Mouse (Mus musculus): ENCODE data around the gene Mfap2. TPM values are rescaled to one million over a fixed set of nuclear protein-coding genes. Genes with fewer than 3 reads are reported as not detected.
A peak's percentile ranks its signal among the peaks of the same experiment; 100 is the strongest.

Mfap2 gene
- total RNA-seq (2014; fragmentation: Nextera tagmentation) (not detected in 2 replicates), total RNA-seq (2017) (not detected in 2 replicates), polyA plus RNA-seq (2012) (not detected in 2 replicates)

GRCm38 (mm10) chr4:141010118-141010517 is at the start of gene Mfap2:
TSS of gene Mfap2 (plus strand) at chr4:141010418.
- TF ChIP-seq POLR2AphosphoS5 (IDR thresholded peaks at IDR 0.05; ENCODE audit: insufficient replicate concordance, low read depth, low read length) (no peak), GATA2 (IDR thresholded peaks at IDR 0.05; ENCODE audit: borderline replicate concordance, low read depth, low read length) (no peak), CTCF (IDR thresholded peaks at IDR 0.05; ENCODE audit: low read depth, low read length) (no peak), TAL1 (conservative IDR thresholded peaks at IDR 0.05; ENCODE audit: low read depth, low read length) (no peak), GATA1 (IDR thresholded peaks at IDR 0.05; ENCODE audit: borderline replicate concordance, low read length) (no peak)
- H3K27me3 ChIP-seq (ENCODE audit: insufficient read depth, low read length), result peaks cover 33% of the 10 kb centered on the region; the same call in 1 of the 2 replicates
- no peak for DNase-seq (ENCODE audit: low spot score)
- no peaks in the 10 kb centered on the region for H3K9me3 ChIP-seq (replicated peaks)
- peaks cover 30% of the 10 kb centered on the region for H3K36me3 ChIP-seq (replicated peaks)
- no peak for ATAC-seq (ENCODE audit: extremely low read depth, insufficient number of reproducible peaks, low FRiP score, poor library complexity, severe bottlenecking)
- 0 out of 2 replicates have a peak, but pooled peaks cover 3% of the 10 kb centered on the region for H3K4me1 ChIP-seq (ENCODE audit: insufficient read depth, low read depth, low read length)
- no peak within 1 kb of the TSS for H3K4me3 ChIP-seq (ENCODE audit: low read depth, low read length)

GRCm38 (mm10) chr4:140960781-140961466 is 49.3 kb upstream of the Mfap2 start, which contains the start of gene Sdhb:
TSS of gene Sdhb (plus strand) at chr4:140961203.
- H3K4me1 ChIP-seq (ENCODE audit: insufficient read depth, low read depth, low read length), result peaks cover 40% of the 10 kb centered on the region
- TF ChIP-seq GATA1 (IDR thresholded peaks at IDR 0.05; ENCODE audit: borderline replicate concordance, low read length) (no peak), TAL1 (conservative IDR thresholded peaks at IDR 0.05; ENCODE audit: low read depth, low read length) (no peak), CTCF (IDR thresholded peaks at IDR 0.05; ENCODE audit: low read depth, low read length) (no peak), POLR2AphosphoS5 (IDR thresholded peaks at IDR 0.05; ENCODE audit: insufficient replicate concordance, low read depth, low read length) (no peak), GATA2 (IDR thresholded peaks at IDR 0.05; ENCODE audit: borderline replicate concordance, low read depth, low read length) (no peak)
- peak; percentile 99 for ATAC-seq (ENCODE audit: extremely low read depth, insufficient number of reproducible peaks, low FRiP score, poor library complexity, severe bottlenecking)

GRCm38 (mm10) chr4:140961467-140962206 is 48.6 kb upstream of the Mfap2 start:
- ATAC-seq (ENCODE audit: extremely low read depth, insufficient number of reproducible peaks, low FRiP score, poor library complexity, severe bottlenecking) (no peak), DNase-seq (ENCODE audit: low spot score) (peak; percentile 23)
- peak overlapping the region; percentile 88 for H3K4me3 ChIP-seq (ENCODE audit: low read depth, low read length)
- H3K27me3 ChIP-seq (ENCODE audit: insufficient read depth, low read length), result peaks cover 16% of the 10 kb centered on the region
- no peaks in the 10 kb centered on the region for H3K9me3 ChIP-seq (replicated peaks)
- TF ChIP-seq GATA2 (IDR thresholded peaks at IDR 0.05; ENCODE audit: borderline replicate concordance, low read depth, low read length), result no peak
- no peak for TF ChIP-seq GATA1 (IDR thresholded peaks at IDR 0.05; ENCODE audit: borderline replicate concordance, low read length)
- TF ChIP-seq POLR2AphosphoS5 (IDR thresholded peaks at IDR 0.05; ENCODE audit: insufficient replicate concordance, low read depth, low read length), result no peak
- TF ChIP-seq CTCF (IDR thresholded peaks at IDR 0.05; ENCODE audit: low read depth, low read length), result no peak
- no peak for TF ChIP-seq TAL1 (conservative IDR thresholded peaks at IDR 0.05; ENCODE audit: low read depth, low read length)
- H3K4me1 ChIP-seq (ENCODE audit: insufficient read depth, low read depth, low read length), result peaks cover 43% of the 10 kb centered on the region
- H3K36me3 ChIP-seq (replicated peaks), result peaks cover 38% of the 10 kb centered on the region

More at GRCm38 (mm10) chr4:140960781-140961466, 49.3 kb upstream of the Mfap2 start, which contains the start of gene Sdhb:
- H3K27me3 ChIP-seq (ENCODE audit: insufficient read depth, low read length), result peaks cover 20% of the 10 kb centered on the region
- peak; percentile 94 for DNase-seq (ENCODE audit: low spot score)
- H3K4me3 ChIP-seq (ENCODE audit: low read depth, low read length), result peak within 1 kb of the TSS; percentile 88
- H3K9me3 ChIP-seq (replicated peaks), result no peaks in the 10 kb centered on the region
- H3K36me3 ChIP-seq (replicated peaks), result peaks cover 31% of the 10 kb centered on the region

- Histone ChIP-seq H3K4me3 (ENCODE audit: low read depth, low read length) (peak overlapping the region; percentile 88), H3K36me3 (replicated peaks) (peaks cover 45% of the 10 kb centered on the region), H3K9me3 (replicated peaks) (no peaks in the 10 kb centered on the region), H3K27me3 (ENCODE audit: insufficient read depth, low read length) (peaks cover 10% of the 10 kb centered on the region), H3K4me1 (ENCODE audit: insufficient read depth, low read depth, low read length) (peaks cover 43% of the 10 kb centered on the region)
- no peak for DNase-seq (ENCODE audit: low spot score)
- ATAC-seq (ENCODE audit: extremely low read depth, insufficient number of reproducible peaks, low FRiP score, poor library complexity, severe bottlenecking), result no peak
- TF ChIP-seq GATA1 (IDR thresholded peaks at IDR 0.05; ENCODE audit: borderline replicate concordance, low read length) (no peak), GATA2 (IDR thresholded peaks at IDR 0.05; ENCODE audit: borderline replicate concordance, low read depth, low read length) (no peak), TAL1 (conservative IDR thresholded peaks at IDR 0.05; ENCODE audit: low read depth, low read length) (no peak), POLR2AphosphoS5 (IDR thresholded peaks at IDR 0.05; ENCODE audit: insufficient replicate concordance, low read depth, low read length) (no peak), CTCF (IDR thresholded peaks at IDR 0.05; ENCODE audit: low read depth, low read length) (no peak)
These were observed 47.9 kb upstream of the Mfap2 start for GRCm38 (mm10) chr4:140962207-140962909.

GRCm38 (mm10) chr4:140962950-140963349 is 47.3 kb upstream of the Mfap2 start:
- no peak for TF ChIP-seq GATA1 (IDR thresholded peaks at IDR 0.05; ENCODE audit: borderline replicate concordance, low read length)
- no peak for TF ChIP-seq POLR2AphosphoS5 (IDR thresholded peaks at IDR 0.05; ENCODE audit: insufficient replicate concordance, low read depth, low read length)
- no peak for TF ChIP-seq GATA2 (IDR thresholded peaks at IDR 0.05; ENCODE audit: borderline replicate concordance, low read depth, low read length)
- TF ChIP-seq TAL1 (conservative IDR thresholded peaks at IDR 0.05; ENCODE audit: low read depth, low read length), result no peak
- no peak for TF ChIP-seq CTCF (IDR thresholded peaks at IDR 0.05; ENCODE audit: low read depth, low read length)
- peaks cover 46% of the 10 kb centered on the region for H3K4me1 ChIP-seq (ENCODE audit: insufficient read depth, low read depth, low read length)
- no peak overlapping the region; the same call in 1 of the 2 replicates for H3K4me3 ChIP-seq (ENCODE audit: low read depth, low read length)
- H3K27me3 ChIP-seq (ENCODE audit: insufficient read depth, low read length), result peaks cover 7% of the 10 kb centered on the region
- ATAC-seq (ENCODE audit: extremely low read depth, insufficient number of reproducible peaks, low FRiP score, poor library complexity, severe bottlenecking) (no peak), DNase-seq (ENCODE audit: low spot score) (no peak)
- no peaks in the 10 kb centered on the region for H3K9me3 ChIP-seq (replicated peaks)
- H3K36me3 ChIP-seq (replicated peaks), result peaks cover 51% of the 10 kb centered on the region

Data from G1E (cell line).